Mouse (Mus musculus): ENCODE measurements around the gene Tmem135. TPM values are rescaled to one million over a fixed set of nuclear protein-coding genes. Genes with fewer than 3 reads are reported as not detected.

Gene Tmem135
- total and polyA plus RNA-seq, 3 experiments, result 7.4 to 33.9 TPM; not detected in 1

- H3K9ac ChIP-seq (ENCODE audit: control insufficient read depth, low read depth, low read length, poor library complexity, severe bottlenecking), result no peak overlapping the region
- TF ChIP-seq POLR2A (IDR thresholded peaks at IDR 0.05; ENCODE audit: control insufficient read depth in 1 of 2, insufficient read depth in 1 of 2, low read depth in 1 of 2, low read length in 2 of 2, poor library complexity in 1 of 2), result no peak
- TF ChIP-seq TCF12 (IDR thresholded peaks at IDR 0.05; ENCODE audit: low read depth, low read length), result peak; percentile 82
- no peak for TF ChIP-seq CTCF (IDR thresholded peaks at IDR 0.05 in 2 of 3, conservative IDR thresholded peaks at IDR 0.05 in 1 of 3; ENCODE audit: control insufficient read depth in 1 of 3, insufficient read depth in 1 of 3, low read depth in 2 of 3, low read length in 3 of 3, poor library complexity in 1 of 3, severe bottlenecking in 1 of 3)
- no peak for TF ChIP-seq NRF1 (IDR thresholded peaks at IDR 0.05; ENCODE audit: insufficient read depth, low read depth, low read length, poor library complexity, severe bottlenecking)
- TF ChIP-seq ZKSCAN1 (IDR thresholded peaks at IDR 0.05; ENCODE audit: low read depth, low read length), result no peak
- no peak for TF ChIP-seq USF2 (IDR thresholded peaks at IDR 0.05; ENCODE audit: borderline replicate concordance in 1 of 2, insufficient read depth in 1 of 2, low read depth in 1 of 2, low read length in 2 of 2)
- TF ChIP-seq RCOR1 (IDR thresholded peaks at IDR 0.05; ENCODE audit: low read depth, low read length), result 0 out of 2 replicates have a peak, but pooled peaks have one; percentile 20
- peak; percentile 60 for TF ChIP-seq TAL1 (IDR thresholded peaks at IDR 0.05; ENCODE audit: low read length)
- 0 out of 2 replicates have a peak, but pooled peaks have one; percentile 13 for TF ChIP-seq ETS1 (IDR thresholded peaks at IDR 0.05; ENCODE audit: low read depth, low read length)
- TF ChIP-seq EP300 (IDR thresholded peaks at IDR 0.05; ENCODE audit: low read depth in 1 of 2, low read length in 2 of 2), result peak; percentile 76 to 82
- TF ChIP-seq GATA1 (IDR thresholded peaks at IDR 0.05; ENCODE audit: low read depth, low read length), result peak; percentile 70
- H3K27me3 ChIP-seq (ENCODE audit: control insufficient read depth in 1 of 2, insufficient read depth in 2 of 2, low read length in 2 of 2), result no peaks in the 10 kb centered on the region
- H3K79me2 ChIP-seq (ENCODE audit: control insufficient read depth, insufficient read depth, low read length, poor library complexity), result no peaks in the 10 kb centered on the region
- no peak overlapping the region for H3K4me3 ChIP-seq (ENCODE audit: control insufficient read depth in 1 of 2, insufficient read depth in 1 of 2, low read depth in 2 of 2, low read length in 2 of 2)
- peaks cover 1 to 6% of the 10 kb centered on the region in 2 experiments for H3K4me1 ChIP-seq (ENCODE audit: control insufficient read depth in 1 of 2, insufficient read depth in 2 of 2, low read length in 2 of 2)
- peaks cover 0 to 5% of the 10 kb centered on the region in 2 experiments; a peak in 2 of 4 replicates for H3K36me3 ChIP-seq (ENCODE audit: control insufficient read depth in 1 of 2, insufficient read depth in 2 of 2, low read length in 2 of 2)
- no peak overlapping the region; the same call in 1 of the 2 replicates for H3K27ac ChIP-seq (ENCODE audit: control insufficient read depth, low read depth, low read length)
- H3K9me3 ChIP-seq (replicated peaks; ENCODE audit: insufficient read depth, low read length), result no peaks in the 10 kb centered on the region
- peak; percentile 60 for DNase-seq (ENCODE audit: low read depth, low spot score)
Measured at GRCm38 (mm10) chr7:89165528-89165927, 238.5 kb downstream of the Tmem135 start.

GRCm38 (mm10) chr7:89161610-89162378 is 242.2 kb downstream of the Tmem135 start:
- Histone ChIP-seq H3K27me3 (ENCODE audit: control insufficient read depth in 1 of 2, insufficient read depth in 2 of 2, low read length in 2 of 2) (no peaks in the 10 kb centered on the region), H3K79me2 (ENCODE audit: control insufficient read depth, insufficient read depth, low read length, poor library complexity) (no peaks in the 10 kb centered on the region), H3K27ac (ENCODE audit: control insufficient read depth, low read depth, low read length) (no peak overlapping the region), H3K4me3 (ENCODE audit: control insufficient read depth in 1 of 2, insufficient read depth in 1 of 2, low read depth in 2 of 2, low read length in 2 of 2) (no peak overlapping the region), H3K9me3 (replicated peaks; ENCODE audit: insufficient read depth, low read length) (no peaks in the 10 kb centered on the region), H3K4me1 (ENCODE audit: control insufficient read depth in 1 of 2, insufficient read depth in 2 of 2, low read length in 2 of 2) (peaks cover 1 to 6% of the 10 kb centered on the region in 2 experiments), H3K9ac (ENCODE audit: control insufficient read depth, low read depth, low read length, poor library complexity, severe bottlenecking) (no peak overlapping the region), H3K36me3 (ENCODE audit: control insufficient read depth in 1 of 2, insufficient read depth in 2 of 2, low read length in 2 of 2) (peaks cover 0 to 5% of the 10 kb centered on the region in 2 experiments; a peak in 2 of 4 replicates)
- TF ChIP-seq GABPA (IDR thresholded peaks at IDR 0.05; ENCODE audit: low read depth, low read length) (no peak), POLR2AphosphoS5 (IDR thresholded peaks at IDR 0.05; ENCODE audit: borderline replicate concordance, low read depth, low read length) (no peak), CHD2 (IDR thresholded peaks at IDR 0.05; ENCODE audit: low read length) (no peak), USF2 (IDR thresholded peaks at IDR 0.05; ENCODE audit: borderline replicate concordance in 1 of 2, insufficient read depth in 1 of 2, low read depth in 1 of 2, low read length in 2 of 2) (no peak), KAT2A (conservative IDR thresholded peaks at IDR 0.05; ENCODE audit: low read depth, low read length) (no peak), CHD1 (IDR thresholded peaks at IDR 0.05; ENCODE audit: low read depth, low read length) (no peak), SMC3 (IDR thresholded peaks at IDR 0.05; ENCODE audit: low read depth, low read length) (no peak), JUND (IDR thresholded peaks at IDR 0.05; ENCODE audit: low read depth, low read length) (no peak), HCFC1 (IDR thresholded peaks at IDR 0.05; ENCODE audit: low read depth, low read length) (no peak), BHLHE40 (IDR thresholded peaks at IDR 0.05; ENCODE audit: borderline replicate concordance, low read depth, low read length) (no peak), MAZ (IDR thresholded peaks at IDR 0.05; ENCODE audit: low read depth, low read length) (no peak), MEF2A (IDR thresholded peaks at IDR 0.05; ENCODE audit: extremely low read depth, insufficient replicate concordance, low read depth, low read length, poor library complexity, severe bottlenecking) (no peak), ZKSCAN1 (IDR thresholded peaks at IDR 0.05; ENCODE audit: low read depth, low read length) (no peak), ZC3H11A (IDR thresholded peaks at IDR 0.05; ENCODE audit: low read depth, low read length) (no peak), GATA1 (IDR thresholded peaks at IDR 0.05; ENCODE audit: low read depth, low read length) (no peak), E2F4 (IDR thresholded peaks at IDR 0.05; ENCODE audit: borderline replicate concordance, low read depth, low read length) (no peak), TAL1 (IDR thresholded peaks at IDR 0.05; ENCODE audit: low read length) (no peak), CTCF (IDR thresholded peaks at IDR 0.05 in 2 of 3, conservative IDR thresholded peaks at IDR 0.05 in 1 of 3; ENCODE audit: control insufficient read depth in 1 of 3, insufficient read depth in 1 of 3, low read depth in 2 of 3, low read length in 3 of 3, poor library complexity in 1 of 3, severe bottlenecking in 1 of 3) (no peak), ZMIZ1 (IDR thresholded peaks at IDR 0.05; ENCODE audit: low read depth, low read length) (no peak)
- DNase-seq (ENCODE audit: low read depth, low spot score), result no peak
